Mouse (Mus musculus) layer of hippocampus, adult 8-10 months (tissue): ENCODE data around the gene Plekho1. TPM values are rescaled to one million over a fixed set of nuclear protein-coding genes. Genes with fewer than 3 reads are reported as not detected.
A peak's percentile ranks its signal among the peaks of the same experiment; 100 is the strongest.

Source experiments
- DNase-seq, 2 experiments: peaks; one replicate each; pipeline ENCODE4 v3.0.0; 2022; ENCODE audit warnings: low spot score in 2 of 2
- total RNA-seq, 4 experiments: library from RNA; stranded (reverse); gene quantifications; 2 replicates each; pipeline ENCODE4 v1.2.4; 2022

Plekho1 gene
- total RNA-seq, 4 experiments from 2014 or later: 42.0 to 70.1 (median 52.4) TPM

- DNase-seq: peak; percentile 90 to 93
These were observed 44.8 kb downstream of the Plekho1 start for GRCm38 (mm10) chr3:95950763-95951551.

GRCm38 (mm10) chr3:95948325-95948724, 47.5 kb downstream of the Plekho1 start:
- DNase-seq: no peak

- no peak for DNase-seq
These were observed 50.0 kb downstream of the Plekho1 start for GRCm38 (mm10) chr3:95945731-95946240.

- DNase-seq: no peak
These were observed 51.1 kb downstream of the Plekho1 start for GRCm38 (mm10) chr3:95944742-95945141.

- no peak for DNase-seq
These were observed 52.6 kb downstream of the Plekho1 start for GRCm38 (mm10) chr3:95943226-95943625.

GRCm38 (mm10) chr3:95942749-95943148, 53.1 kb downstream of the Plekho1 start:
- no peak for DNase-seq

- no peak for DNase-seq
These were observed 57.0 kb downstream of the Plekho1 start for GRCm38 (mm10) chr3:95938835-95939234.

Other genes starting within 250 kb of the Plekho1 start
- 10 to 100 TPM; 36.5 to 52.9 (median 41.8) TPM for gene Tars2, start 235.8 kb downstream of the Plekho1 start, total RNA-seq
- 10 to 100 TPM; 62.4 to 73.3 (median 71.2) TPM for gene Rprd2, start 177.1 kb downstream of the Plekho1 start, total RNA-seq
- 10 to 100 TPM; 35.7 to 46.3 (median 40.5) TPM for gene Prpf3, start 140.1 kb downstream of the Plekho1 start, total RNA-seq
- 100 to 1,000 TPM; 125 to 159 (median 138) TPM for gene Mrps21, start 124.5 kb downstream of the Plekho1 start, total RNA-seq
- 10 to 100 TPM; 13.7 to 30.2 (median 21.4) TPM for gene Ciart, start 113.8 kb downstream of the Plekho1 start, total RNA-seq
- gene BC028528, start 104.0 kb downstream of the Plekho1 start, total RNA-seq: 10 to 100 TPM in 1 of 4 experiments, 1 to 10 TPM in 3; 2.9 to 11.2 (median 5.9) TPM
- 10 to 100 TPM; 53.9 to 75.7 (median 70.1) TPM for gene Aph1a, start 102.0 kb downstream of the Plekho1 start, total RNA-seq
- gene Car14, start 91.3 kb downstream of the Plekho1 start, total RNA-seq: 10 to 100 TPM in 3 of 4 experiments, 1 to 10 TPM in 1; 9.8 to 14.4 (median 11.1) TPM
- 10 to 100 TPM; 68.6 to 95.5 (median 95.0) TPM for gene Anp32e, start 66.8 kb downstream of the Plekho1 start, total RNA-seq
- gene Vps45, start 62.5 kb upstream of the Plekho1 start, total RNA-seq: 10 to 100 TPM; 42.9 to 55.4 (median 51.6) TPM
- gene Otud7b, start 108.5 kb upstream of the Plekho1 start, total RNA-seq: 10 to 100 TPM; 38.1 to 40.1 (median 38.9) TPM
- 1 to 10 TPM; 6.5 to 9.4 (median 7.8) TPM for gene Mtmr11, start 166.0 kb upstream of the Plekho1 start, total RNA-seq
- 10 to 100 TPM; 39.8 to 49.2 (median 45.5) TPM for gene Sf3b4, start 176.3 kb upstream of the Plekho1 start, total RNA-seq
- 100 to 1,000 TPM; 365 to 380 (median 374) TPM for gene Sv2a, start 185.2 kb upstream of the Plekho1 start, total RNA-seq
- 10 to 100 TPM; 13.1 to 20.2 (median 15.3) TPM for gene Bola1, start 223.7 kb upstream of the Plekho1 start, total RNA-seq
- 10 to 100 TPM in 1 of 4 experiments, 1 to 10 TPM in 3; 7.7 to 10.8 (median 8.0) TPM for gene Hist2h2ab, start 223.9 kb upstream of the Plekho1 start, total RNA-seq
- 10 to 100 TPM; 18.7 to 30.3 (median 29.3) TPM for gene Hist2h2ac, start 224.9 kb upstream of the Plekho1 start, total RNA-seq
- gene Hist2h2be, start 225.1 kb upstream of the Plekho1 start, total RNA-seq: 1 to 10 TPM; 6.3 to 8.1 (median 7.5) TPM
- 1 to 10 TPM; 6.1 to 7.7 (median 6.7) TPM for gene Hist2h3c2, start 243.1 kb upstream of the Plekho1 start, total RNA-seq
- 100 to 1,000 TPM; 165 to 230 (median 195) TPM for gene Hist2h2aa2, start 244.3 kb upstream of the Plekho1 start, total RNA-seq
- 1 to 10 TPM in 3 of 4 experiments, not detected in 1; 3.4 to 9.9 (median 4.4) TPM for gene Hist2h2aa1, start 249.5 kb upstream of the Plekho1 start, total RNA-seq